Mouse (Mus musculus) left cerebral cortex, adult 8-10 months (tissue): ENCODE measurements around the gene Cep112. TPM values are rescaled to one million over a fixed set of nuclear protein-coding genes. Genes with fewer than 3 reads are reported as not detected.

ENCODE experiments used
- DNase-seq, 2 experiments: peaks; one replicate each; pipeline ENCODE4 v3.0.0; 2022; ENCODE audit warnings: low spot score in 2 of 2
- total RNA-seq, 4 experiments: library from RNA; stranded (reverse); gene quantifications; 2 replicates each; pipeline ENCODE4 v1.2.4; 2022

Gene Cep112
- total RNA-seq, 4 experiments from 2014 or later: 13.1 to 19.2 (median 16.5) TPM

GRCm38 (mm10) chr11:108777158-108777557, 352.2 kb downstream of the Cep112 start:
- DNase-seq: no peak

GRCm38 (mm10) chr11:108780271-108781250, 355.6 kb downstream of the Cep112 start:
- DNase-seq: no peak

GRCm38 (mm10) chr11:108798398-108798797, 373.4 kb downstream of the Cep112 start:
- DNase-seq: no peak

- DNase-seq: no peak
Measured at GRCm38 (mm10) chr11:108799695-108800094, 374.7 kb downstream of the Cep112 start.

GRCm38 (mm10) chr11:108804030-108804429, 379.0 kb downstream of the Cep112 start:
- DNase-seq: no peak

- DNase-seq: no peak
Measured at GRCm38 (mm10) chr11:108805947-108806346, 381.0 kb downstream of the Cep112 start.

- no peak for DNase-seq
Measured at GRCm38 (mm10) chr11:108809626-108810025, 384.6 kb downstream of the Cep112 start.

GRCm38 (mm10) chr11:108821771-108822170, 396.8 kb downstream of the Cep112 start:
- no peak for DNase-seq

GRCm38 (mm10) chr11:108822257-108822656, 397.3 kb downstream of the Cep112 start:
- no peak for DNase-seq

GRCm38 (mm10) chr11:108827321-108827720, 402.3 kb downstream of the Cep112 start:
- DNase-seq: no peak

GRCm38 (mm10) chr11:108828374-108829025, 403.5 kb downstream of the Cep112 start:
- DNase-seq: no peak

- DNase-seq: no peak
Measured at GRCm38 (mm10) chr11:108836706-108837105, 411.7 kb downstream of the Cep112 start.

GRCm38 (mm10) chr11:108840195-108840594, 415.2 kb downstream of the Cep112 start:
- DNase-seq: no peak

GRCm38 (mm10) chr11:108842765-108843164, 417.8 kb downstream of the Cep112 start:
- DNase-seq: no peak

- DNase-seq: no peak
Measured at GRCm38 (mm10) chr11:108845971-108846370, 421.0 kb downstream of the Cep112 start.

GRCm38 (mm10) chr11:108846479-108846878, 421.5 kb downstream of the Cep112 start:
- no peak for DNase-seq

- no peak for DNase-seq
Measured at GRCm38 (mm10) chr11:108851771-108852170, 426.8 kb downstream of the Cep112 start.

GRCm38 (mm10) chr11:108857254-108857653, 432.3 kb downstream of the Cep112 start:
- DNase-seq: no peak

GRCm38 (mm10) chr11:108857678-108858338, 432.8 kb downstream of the Cep112 start:
- peak; percentile 20 to 79 for DNase-seq

GRCm38 (mm10) chr11:108858339-108858804, 433.4 kb downstream of the Cep112 start:
- peak in 1 of 2 experiments; percentile 6 for DNase-seq

GRCm38 (mm10) chr11:108858846-108859245, 433.9 kb downstream of the Cep112 start:
- no peak for DNase-seq

- DNase-seq: no peak
Measured at GRCm38 (mm10) chr11:108862360-108862759, 437.4 kb downstream of the Cep112 start.
